Mouse (Mus musculus) Patski (cell line): ENCODE measurements around the gene Akap13. TPM values are rescaled to one million over a fixed set of nuclear protein-coding genes. Genes with fewer than 3 reads are reported as not detected.
A peak's percentile ranks its signal among the peaks of the same experiment; 100 is the strongest.
"Not testable (repeated sequence)": the region's sequence is repeated elsewhere in the genome, so short reads cannot be mapped to it uniquely, and the experiment has no call there.

Experiments
- ATAC-seq: fragments of 100-300 bp; one replicate; pipeline ENCODE4 v1.8.0; 2021
- CTCF ChIA-PET: fragments of 350-600 bp; sonication (Branson Sonifier 250); formaldehyde crosslinking; loops from one replicate; lab custom pipeline; 2022; ENCODE audit warnings: inconsistent platforms; lab: Charles Lee
- POLR2A ChIA-PET: fragments of 350-600 bp; sonication (Branson Sonifier 250); formaldehyde crosslinking; loops from one replicate; lab custom pipeline; 2022; ENCODE audit warnings: antibody characterized with exemption, inconsistent platforms; lab: Charles Lee
- DNase-seq: peaks from one replicate; pipeline ENCODE4 v3.0.0-alpha.2; 2011; ENCODE audit warnings: low read depth, low spot score
- H3K27me3 ChIP-seq: fragments of 371-371 bp; one replicate; pipeline ENCODE4 v1.5.1; 2021
- CTCF ChIP-seq: fragments of 100-300 bp; IDR thresholded peaks from one replicate; pipeline ENCODE4 v1.5.1; 2021
- in situ Hi-C: fragments of 300-500 bp; cut with MboI; formaldehyde crosslinking; loops from 3 replicates; pipeline ENCODE4 v1.11.1; 2018; ENCODE audit warnings: low pct_unique_long_range_greater_than_20kb, mixed read lengths
- polyA plus RNA-seq: library from polyadenylated mRNA; unstranded; gene quantifications from one replicate; pipeline ENCODE4 v1.2.3, GENCODE M21; 2021

Akap13 gene
- polyA plus RNA-seq, 1 experiment from 2014 or later = 17.3 TPM

DNA sequence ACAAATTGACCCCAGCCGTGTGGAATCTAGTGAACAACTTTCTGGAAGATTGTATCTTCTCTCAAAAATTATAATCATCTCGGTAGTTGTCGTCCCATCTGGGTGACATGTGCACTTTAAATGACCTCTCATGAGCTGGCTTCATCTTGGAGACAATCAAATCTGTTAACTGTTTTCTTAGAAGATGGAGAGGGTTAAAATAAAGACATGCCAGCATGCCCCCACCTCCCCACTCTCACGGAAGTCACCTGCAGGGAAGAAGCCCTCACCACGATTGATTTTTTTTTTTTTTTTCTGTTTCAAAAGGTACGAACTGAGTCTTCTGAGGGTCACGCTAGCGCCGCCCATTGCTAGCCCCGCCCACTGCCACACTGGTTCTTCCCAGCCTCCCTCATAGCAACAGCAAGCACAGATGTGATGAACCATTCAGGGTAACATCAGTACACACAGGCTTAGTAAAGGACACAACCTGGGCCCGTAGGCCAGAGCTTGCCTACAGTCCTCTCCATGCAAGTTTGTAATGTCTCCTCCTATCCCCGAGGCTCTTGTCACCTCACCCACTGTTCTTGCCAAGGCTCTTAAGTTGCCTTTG, 298.0 kb downstream of the Akap13 start:
- in situ Hi-C loops = no loop called here
- POLR2A ChIA-PET = no interaction called here
- no peak for ATAC-seq

DNA sequence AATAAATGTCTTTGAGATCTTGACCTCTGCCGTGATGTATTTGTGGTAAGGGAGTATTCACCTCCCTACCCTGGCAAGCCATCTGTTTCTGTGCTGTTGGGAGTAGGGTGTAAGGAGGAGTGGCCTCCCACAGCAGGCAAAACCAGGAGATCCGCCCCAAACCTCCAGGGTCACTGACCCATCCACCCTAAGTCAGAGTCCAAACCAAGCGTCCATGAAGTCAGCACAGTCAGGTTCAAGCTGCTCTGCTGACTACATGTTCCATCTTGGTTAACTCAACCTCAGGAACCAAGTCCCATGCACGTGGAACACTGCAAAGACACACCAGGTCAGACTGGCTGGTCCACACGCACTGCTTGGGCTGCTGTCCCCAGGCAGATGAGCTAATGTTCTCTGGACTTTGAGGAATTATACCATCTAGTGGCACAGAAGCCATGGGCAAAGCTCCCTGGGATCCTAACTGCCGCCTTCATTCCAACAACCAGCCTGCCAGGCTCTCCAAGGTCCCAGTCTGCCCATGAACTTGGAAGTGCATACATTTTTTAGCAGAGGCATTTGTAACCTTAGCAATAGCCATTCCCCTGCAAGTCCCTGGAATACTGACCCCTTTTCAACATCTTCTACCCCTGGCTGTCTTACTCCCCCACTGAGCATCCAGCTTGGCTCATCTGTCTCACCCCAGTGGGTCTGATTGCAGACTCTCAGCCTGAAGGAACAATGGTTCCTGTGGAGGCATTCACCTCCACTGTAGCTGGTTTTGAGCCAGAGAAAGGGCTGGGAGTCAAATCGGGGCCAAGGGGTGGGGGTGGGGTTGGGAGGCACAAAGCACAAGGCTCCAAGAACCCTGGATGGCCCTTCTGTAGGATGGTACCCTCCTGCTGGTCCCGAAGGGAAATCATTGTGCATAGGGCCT, 299.5 kb downstream of the Akap13 start:
- no peak for TF ChIP-seq CTCF
- POLR2A ChIA-PET = no interaction called here
- ATAC-seq (peak; percentile 33), DNase-seq (no peak)
- H3K27me3 ChIP-seq = no peaks in the 10 kb centered on the region
- CTCF ChIA-PET = no interaction called here
- in situ Hi-C loops = no loop called here

More for the DNA sequence above, 298.0 kb downstream of the Akap13 start:
- CTCF ChIA-PET = no interaction called here
- no peaks in the 10 kb centered on the region for H3K27me3 ChIP-seq
- no peak for DNase-seq
- no peak for TF ChIP-seq CTCF

DNA sequence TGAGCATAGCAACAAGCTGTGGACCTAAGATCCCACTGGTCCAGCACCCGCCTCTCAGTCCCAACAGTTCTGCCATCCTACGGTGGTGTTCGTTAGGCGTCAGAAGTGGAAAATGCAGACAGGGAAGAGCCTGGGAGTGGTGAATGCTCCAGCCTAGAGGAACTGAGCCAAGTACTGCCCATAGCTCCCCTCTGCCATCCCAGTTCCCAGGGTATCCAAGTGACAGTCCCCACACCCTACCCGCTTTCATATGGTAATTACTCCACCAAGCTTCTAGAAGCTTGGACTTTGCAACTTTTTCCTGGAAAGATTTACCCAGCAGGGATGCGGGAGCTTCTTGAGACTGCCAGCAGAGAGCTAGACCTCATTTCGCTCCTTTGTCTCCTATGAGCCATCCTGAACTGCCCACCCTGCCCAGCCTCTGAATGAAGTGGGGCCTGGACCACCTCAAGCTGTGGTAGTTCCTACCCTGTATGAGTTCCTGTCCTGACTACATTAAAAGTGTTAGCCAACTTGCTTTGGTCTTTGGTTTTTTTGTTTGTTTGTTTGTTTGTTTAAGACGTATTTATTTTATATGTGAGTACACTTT, 300.6 kb downstream of the Akap13 start:
- ATAC-seq (no peak), DNase-seq (no peak)
- no peaks in the 10 kb centered on the region for H3K27me3 ChIP-seq
- ChIA-PET POLR2A (no interaction called here), CTCF (no interaction called here)
- in situ Hi-C loops = no loop called here
- TF ChIP-seq CTCF = no peak

- in situ Hi-C loops = no loop called here
- CTCF ChIA-PET = no interaction called here
- POLR2A ChIA-PET = no interaction called here
- no peak for ATAC-seq
- no peak for DNase-seq
- no peak for TF ChIP-seq CTCF
- no peaks in the 10 kb centered on the region for H3K27me3 ChIP-seq
Measured at GRCm38 (mm10) chr7:75759992-75760514, 304.7 kb downstream of the Akap13 start.

- ATAC-seq, H3K27me3 ChIP-seq, CTCF ChIA-PET, POLR2A ChIA-PET, in situ Hi-C loops, DNase-seq: not testable (repeated sequence)
Measured at GRCm38 (mm10) chr7:75760661-75761319, 305.5 kb downstream of the Akap13 start.

DNA sequence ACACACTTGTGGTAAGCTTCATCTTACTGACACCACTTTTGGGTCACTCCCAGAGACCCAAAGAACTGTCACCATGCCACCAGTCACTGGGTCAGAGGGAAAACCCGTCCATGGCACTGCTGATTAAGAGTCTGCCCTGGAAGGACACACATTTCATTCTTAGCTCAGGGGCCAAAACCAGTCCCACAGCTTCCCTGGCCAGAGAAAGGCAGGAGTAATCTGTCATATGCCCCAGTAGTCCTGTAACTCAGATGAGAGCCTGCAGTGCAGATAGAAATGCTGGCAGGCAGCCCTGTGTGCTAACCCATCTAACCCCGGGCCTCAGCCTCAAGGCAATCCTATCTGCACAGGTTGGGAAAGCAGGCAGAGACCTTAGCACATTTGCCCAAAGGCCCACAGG, 306.9 kb downstream of the Akap13 start:
- CTCF ChIA-PET, ATAC-seq, in situ Hi-C loops, H3K27me3 ChIP-seq, DNase-seq, POLR2A ChIA-PET: not testable (repeated sequence)

DNA sequence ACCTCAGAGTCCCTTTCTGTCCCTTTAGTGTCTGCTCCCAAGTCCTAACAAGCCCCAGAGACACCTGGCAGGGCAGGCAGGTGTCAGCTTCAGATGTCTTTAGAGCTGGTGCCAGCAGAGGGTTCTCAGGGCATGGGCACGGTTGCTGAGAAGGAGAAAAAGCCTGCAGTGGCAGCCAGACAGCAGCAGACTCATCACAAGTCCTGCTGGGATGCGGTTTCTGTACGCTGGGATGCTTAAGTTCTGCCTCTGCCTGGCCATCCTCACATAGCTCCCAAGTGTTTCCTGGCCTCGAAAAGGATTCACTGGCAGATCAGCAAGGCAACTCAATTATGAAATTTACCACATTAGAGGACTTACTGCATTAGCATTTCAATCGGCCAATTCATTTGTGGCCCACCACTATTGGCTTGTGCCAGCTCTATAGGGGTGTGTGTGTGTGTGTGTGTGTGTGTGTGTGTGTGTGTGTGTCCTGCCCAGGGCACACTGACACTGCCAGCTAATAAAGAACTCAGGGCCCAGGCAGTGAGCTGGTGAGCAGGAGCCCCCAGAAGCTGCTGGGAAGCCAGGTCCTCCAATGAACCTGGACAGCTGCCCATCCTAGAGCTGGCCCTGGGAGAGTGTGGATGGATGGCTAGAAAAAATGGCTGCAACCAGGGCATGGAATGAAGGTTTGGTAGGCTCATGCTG, 311.9 kb downstream of the Akap13 start:
- H3K27me3 ChIP-seq, CTCF ChIA-PET, in situ Hi-C loops, DNase-seq, POLR2A ChIA-PET, ATAC-seq: not testable (repeated sequence)

- ChIA-PET POLR2A (no interaction called here), CTCF (no interaction called here)
- ATAC-seq (no peak), DNase-seq (no peak)
- no peaks in the 10 kb centered on the region for H3K27me3 ChIP-seq
- TF ChIP-seq CTCF = no peak
- in situ Hi-C loops = no loop called here
Measured at GRCm38 (mm10) chr7:75768169-75768568, 312.8 kb downstream of the Akap13 start.

GRCm38 (mm10) chr7:75769909-75770308, 314.6 kb downstream of the Akap13 start:
- no peaks in the 10 kb centered on the region for H3K27me3 ChIP-seq
- DNase-seq = no peak
- in situ Hi-C loops = no loop called here
- TF ChIP-seq CTCF = no peak
- CTCF ChIA-PET = no interaction called here
- ATAC-seq = no peak
- POLR2A ChIA-PET = no interaction called here

- H3K27me3 ChIP-seq, DNase-seq, POLR2A ChIA-PET, in situ Hi-C loops, ATAC-seq: not testable (repeated sequence)
- CTCF ChIA-PET = interaction anchor here (1.2 kb wide), 1 partner anchor 9 kb away, joined by 3 read pairs; no protein-coding TSS in a partner anchor
Measured at GRCm38 (mm10) chr7:75774095-75775078, 319.1 kb downstream of the Akap13 start.
